Mouse (Mus musculus) kidney, postnatal 0 days (tissue): Measurements from ENCODE around the gene Gm20388. TPM values are rescaled to one million over a fixed set of nuclear protein-coding genes. Genes with fewer than 3 reads are reported as not detected.

Experiments used
- ATAC-seq: fragments of 200-750 bp; cut with Nextera tagmentation; replicated peaks from 2 replicates; pipeline ENCODE4 v1.8.0; 2017; ENCODE audit warnings: low read depth, moderate number of reproducible peaks, moderate TSS enrichment, moderate library complexity; ENCODE audit not compliant: low FRiP score
- DNase-seq: peaks from one replicate; pipeline ENCODE4 v3.0.0-alpha.2; 2016; ENCODE audit warnings: low spot score
- H3K27ac ChIP-seq: fragments of 300-500 bp; sonication (generic); 2 replicates; pipeline ENCODE4 v1.5.1; 2014; ENCODE audit warnings: mild to moderate bottlenecking
- H3K27me3 ChIP-seq: fragments of 300-500 bp; sonication (generic); 2 replicates; pipeline ENCODE4 v1.6.1; 2014; ENCODE audit warnings: low read length, mixed read lengths; ENCODE audit not compliant: insufficient read depth
- H3K36me3 ChIP-seq: fragments of 300-500 bp; sonication (generic); 2 replicates; pipeline ENCODE4 v1.6.1; 2014; ENCODE audit warnings: low read length, mixed read lengths; ENCODE audit not compliant: insufficient read depth
- H3K4me1 ChIP-seq: fragments of 300-500 bp; sonication (generic); replicated peaks from 2 replicates; pipeline ENCODE4 v1.6.1; 2014; ENCODE audit warnings: antibody characterized with exemption, low read length, mixed read lengths; ENCODE audit not compliant: insufficient read depth
- H3K4me2 ChIP-seq: fragments of 300-500 bp; sonication (generic); 2 replicates; pipeline ENCODE4 v1.6.1; 2014; ENCODE audit warnings: mild to moderate bottlenecking, low read length, moderate library complexity, mixed read lengths
- H3K4me3 ChIP-seq: fragments of 300-500 bp; sonication (generic); replicated peaks from 2 replicates; pipeline ENCODE4 v1.5.1; 2014; ENCODE audit warnings: low read depth, low read length
- H3K9ac ChIP-seq: fragments of 300-500 bp; sonication (generic); 2 replicates; pipeline ENCODE4 v1.6.1; 2014; ENCODE audit warnings: low read depth, low read length
- H3K9me3 ChIP-seq: fragments of 300-500 bp; sonication (generic); replicated peaks from 2 replicates; pipeline ENCODE4 v1.6.1; 2016; ENCODE audit warnings: low read length, inconsistent platforms, mixed read lengths
- CTCF ChIP-seq: IDR thresholded peaks from 2 replicates; pipeline ENCODE4 v1.5.1; 2016; ENCODE audit warnings: antibody characterized with exemption, low read depth, mild to moderate bottlenecking, moderate library complexity
- WGBS: fragments of 180-500 bp; shearing (Covaris S2); extraction: QIAGEN DNeasy Blood & Tissue Kit; methylation state at CpG from one replicate; pipeline ENCODE4 v1.1.7; 2014; 5-methylcytosine and 5-hydroxymethylcytosine counted together
- polyA plus RNA-seq: library from polyadenylated mRNA; unstranded; fragments of >200 nt; fragmentation: Nextera tagmentation; extraction: Ambion mirVana; gene quantifications from 2 replicates; pipeline ENCODE4 v1.2.1, GENCODE M21; 2015

The Gm20388 gene
- polyA plus RNA-seq, 1 experiment from 2014 or later = not detected

GRCm38 (mm10) chr8:121695585-121696184 lies 1785.0 kb downstream of the Gm20388 start:
- Histone ChIP-seq H3K27ac (no peak overlapping the region), H3K9ac (no peak overlapping the region), H3K4me2 (no peak overlapping the region), H3K4me3 (no peak overlapping the region), H3K36me3 (no peaks in the 10 kb centered on the region), H3K9me3 (no peaks in the 10 kb centered on the region), H3K4me1 (peaks cover 5% of the 10 kb centered on the region), H3K27me3 (no peaks in the 10 kb centered on the region)
- ATAC-seq (no peak), DNase-seq (no peak)
- WGBS = 61% methylated on average over 6 of the region's 6 CpGs
- no peak for TF ChIP-seq CTCF

- peak; percentile 70 for DNase-seq
- H3K4me3 ChIP-seq = no peak overlapping the region
- H3K27me3 ChIP-seq = no peaks in the 10 kb centered on the region
- TF ChIP-seq CTCF = no peak
- peaks cover 5% of the 10 kb centered on the region for H3K4me1 ChIP-seq
- WGBS = 1% methylated on average over 16 of the region's 17 CpGs
- H3K36me3 ChIP-seq = no peaks in the 10 kb centered on the region
- peak; percentile 58; the same call in 1 of the 2 replicates for ATAC-seq
- peak overlapping the region; percentile 51 for H3K4me2 ChIP-seq
- no peak overlapping the region for H3K27ac ChIP-seq
- no peaks in the 10 kb centered on the region for H3K9me3 ChIP-seq
- 0 out of 2 replicates have a peak overlapping the region, but pooled peaks have one; percentile 31 for H3K9ac ChIP-seq
Observed at GRCm38 (mm10) chr8:121697735-121698614, 1787.3 kb downstream of the Gm20388 start.

- no peak overlapping the region for H3K4me3 ChIP-seq
- DNase-seq (no peak), ATAC-seq (peak; percentile 26; the same call in 1 of the 2 replicates)
- H3K9ac ChIP-seq = 0 out of 2 replicates have a peak overlapping the region, but pooled peaks have one; percentile 31
- no peaks in the 10 kb centered on the region for H3K36me3 ChIP-seq
- no peaks in the 10 kb centered on the region for H3K9me3 ChIP-seq
- peak overlapping the region; percentile 51 for H3K4me2 ChIP-seq
- no peaks in the 10 kb centered on the region for H3K27me3 ChIP-seq
- peaks cover 5% of the 10 kb centered on the region for H3K4me1 ChIP-seq
- TF ChIP-seq CTCF = no peak
- no peak overlapping the region for H3K27ac ChIP-seq
- WGBS = 6% methylated on average over 9 of the region's 9 CpGs
Observed at GRCm38 (mm10) chr8:121698615-121699101, 1788.0 kb downstream of the Gm20388 start.

- Histone ChIP-seq H3K4me1 (peaks cover 5% of the 10 kb centered on the region), H3K4me2 (no peak overlapping the region), H3K36me3 (no peaks in the 10 kb centered on the region), H3K27ac (no peak overlapping the region), H3K9ac (no peak overlapping the region), H3K9me3 (no peaks in the 10 kb centered on the region), H3K27me3 (no peaks in the 10 kb centered on the region), H3K4me3 (no peak overlapping the region)
- no peak for TF ChIP-seq CTCF
- WGBS = 97% methylated on average over 2 of the region's 2 CpGs
- ATAC-seq = no peak
- DNase-seq = no peak
Observed at GRCm38 (mm10) chr8:121699936-121700335, 1789.3 kb downstream of the Gm20388 start.

GRCm38 (mm10) chr8:121705174-121705573 lies 1794.5 kb downstream of the Gm20388 start:
- no peak overlapping the region for H3K9ac ChIP-seq
- WGBS = 43% methylated on average over 3 of the region's 3 CpGs
- no peaks in the 10 kb centered on the region for H3K27me3 ChIP-seq
- no peaks in the 10 kb centered on the region for H3K36me3 ChIP-seq
- no peaks in the 10 kb centered on the region for H3K9me3 ChIP-seq
- DNase-seq (no peak), ATAC-seq (no peak)
- no peak overlapping the region for H3K4me3 ChIP-seq
- H3K4me1 ChIP-seq = no peaks in the 10 kb centered on the region
- no peak for TF ChIP-seq CTCF
- no peak overlapping the region for H3K4me2 ChIP-seq
- no peak overlapping the region for H3K27ac ChIP-seq

GRCm38 (mm10) chr8:121706956-121707355 lies 1796.3 kb downstream of the Gm20388 start:
- DNase-seq (no peak), ATAC-seq (no peak)
- H3K36me3 ChIP-seq = no peaks in the 10 kb centered on the region
- no peak overlapping the region for H3K4me2 ChIP-seq
- H3K9ac ChIP-seq = no peak overlapping the region
- H3K4me1 ChIP-seq = no peaks in the 10 kb centered on the region
- TF ChIP-seq CTCF = no peak
- H3K9me3 ChIP-seq = no peaks in the 10 kb centered on the region
- no peak overlapping the region for H3K27ac ChIP-seq
- H3K27me3 ChIP-seq = no peaks in the 10 kb centered on the region
- H3K4me3 ChIP-seq = no peak overlapping the region
- 65% methylated on average over 11 of the region's 11 CpGs for WGBS
